Mouse (Mus musculus): Measurements from ENCODE around the gene G6pc3. TPM values are rescaled to one million over a fixed set of nuclear protein-coding genes. Genes with fewer than 3 reads are reported as not detected.

The G6pc3 gene
- total RNA-seq, 2 experiments from 2014 or later, result 58.2 to 59.7 TPM

DNA sequence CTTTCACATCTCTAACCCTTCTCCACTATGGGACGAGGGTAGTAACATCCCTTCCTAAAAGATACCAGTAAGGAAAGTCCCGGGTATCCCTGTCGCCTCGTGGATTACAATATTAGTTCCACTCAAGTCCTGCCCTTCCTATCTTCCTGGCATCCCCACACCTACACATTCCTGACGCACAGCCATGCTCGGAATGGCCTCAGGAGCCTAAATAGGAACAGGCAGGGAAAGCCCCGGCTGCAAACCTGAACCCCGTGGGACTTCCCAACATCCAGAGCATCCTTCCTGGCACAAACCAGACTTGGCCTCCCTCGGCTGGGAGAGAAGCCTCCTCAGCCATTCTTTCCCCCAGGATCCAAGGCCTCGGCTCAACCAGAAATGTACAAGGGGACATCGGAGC is 26.1 kb downstream of the G6pc3 start:
- Histone ChIP-seq H3K27ac (peak overlapping the region; percentile 60), H3K4me3 (peak overlapping the region; percentile 2; the same call in 1 of the 2 replicates)
- TF ChIP-seq CTCF (conservative IDR thresholded peaks at IDR 0.05), result no peak
- DNase-seq (ENCODE audit: low spot score in 2 of 2), result no peak

GRCm38 (mm10) chr11:102216056-102216885 is 26.9 kb downstream of the G6pc3 start:
- no peak for TF ChIP-seq CTCF (conservative IDR thresholded peaks at IDR 0.05)
- Histone ChIP-seq H3K4me3 (peak overlapping the region; percentile 40; the same call in 1 of the 2 replicates), H3K27ac (peak overlapping the region; percentile 60)
- no peak for DNase-seq (ENCODE audit: low spot score in 2 of 2)

GRCm38 (mm10) chr11:102216886-102217240 is 27.4 kb downstream of the G6pc3 start:
- no peak for DNase-seq (ENCODE audit: low spot score in 2 of 2)
- TF ChIP-seq CTCF (conservative IDR thresholded peaks at IDR 0.05), result no peak
- peak overlapping the region; percentile 40 for H3K4me3 ChIP-seq
- peak overlapping the region; percentile 60 for H3K27ac ChIP-seq

DNA sequence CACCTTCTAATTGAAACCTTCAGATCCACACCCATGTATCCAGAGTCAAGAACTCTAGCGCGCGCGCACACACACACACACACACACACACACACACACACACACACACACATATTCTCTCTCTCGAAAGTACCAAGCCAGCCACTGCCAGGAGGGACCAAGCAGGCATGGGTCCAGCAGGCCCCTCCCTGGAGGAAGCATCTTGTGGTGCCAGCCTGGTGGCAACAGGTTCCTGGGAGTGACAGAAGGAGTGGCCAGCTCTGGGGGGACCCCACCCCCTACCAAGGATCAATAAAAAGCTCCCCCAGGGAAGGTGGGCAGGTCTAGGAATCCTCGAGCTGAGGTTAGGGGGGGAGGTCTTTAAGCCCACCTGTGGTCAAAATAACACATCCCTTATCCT is 28.0 kb downstream of the G6pc3 start:
- no peak for TF ChIP-seq CTCF (conservative IDR thresholded peaks at IDR 0.05)
- H3K4me3 ChIP-seq, result peak overlapping the region; percentile 57

GRCm38 (mm10) chr11:102217876-102218430 is 28.5 kb downstream of the G6pc3 start:
- no peak for TF ChIP-seq CTCF (conservative IDR thresholded peaks at IDR 0.05)
- DNase-seq (ENCODE audit: low spot score in 2 of 2), result no peak

More for the DNA sequence above, 28.0 kb downstream of the G6pc3 start:
- H3K27ac ChIP-seq, result peak overlapping the region; percentile 95
- no peak for DNase-seq (ENCODE audit: low spot score in 2 of 2)

DNA sequence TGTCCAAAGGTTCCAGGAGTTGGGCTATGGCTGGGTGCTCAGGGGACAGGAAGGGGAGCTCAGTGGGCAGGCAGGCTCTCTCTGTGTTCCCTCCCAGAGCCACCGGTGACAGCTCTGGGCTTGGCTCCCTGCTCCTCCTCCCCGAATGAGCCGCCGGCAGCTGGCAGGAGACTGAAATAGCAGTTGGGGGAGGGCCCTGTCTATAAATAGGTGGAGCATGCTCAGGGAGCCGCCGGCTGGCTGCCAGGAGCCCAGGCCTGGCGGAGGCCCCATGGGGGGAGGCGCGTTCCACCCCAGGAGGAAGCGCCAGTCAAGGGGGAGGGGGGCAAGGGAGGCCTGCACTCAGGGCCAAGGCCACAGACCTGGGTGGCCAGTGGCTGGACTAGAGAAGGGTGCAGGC is 29.4 kb downstream of the G6pc3 start:
- Histone ChIP-seq H3K4me3 (peak overlapping the region; percentile 57), H3K27ac (peak overlapping the region; percentile 95)
- DNase-seq (ENCODE audit: low spot score in 2 of 2), result peak; percentile 96 to 98
- TF ChIP-seq CTCF (conservative IDR thresholded peaks at IDR 0.05), result peak; percentile 32

More at GRCm38 (mm10) chr11:102217876-102218430, 28.5 kb downstream of the G6pc3 start:
- H3K27ac ChIP-seq, result peak overlapping the region; percentile 95
- H3K4me3 ChIP-seq, result peak overlapping the region; percentile 57

DNA sequence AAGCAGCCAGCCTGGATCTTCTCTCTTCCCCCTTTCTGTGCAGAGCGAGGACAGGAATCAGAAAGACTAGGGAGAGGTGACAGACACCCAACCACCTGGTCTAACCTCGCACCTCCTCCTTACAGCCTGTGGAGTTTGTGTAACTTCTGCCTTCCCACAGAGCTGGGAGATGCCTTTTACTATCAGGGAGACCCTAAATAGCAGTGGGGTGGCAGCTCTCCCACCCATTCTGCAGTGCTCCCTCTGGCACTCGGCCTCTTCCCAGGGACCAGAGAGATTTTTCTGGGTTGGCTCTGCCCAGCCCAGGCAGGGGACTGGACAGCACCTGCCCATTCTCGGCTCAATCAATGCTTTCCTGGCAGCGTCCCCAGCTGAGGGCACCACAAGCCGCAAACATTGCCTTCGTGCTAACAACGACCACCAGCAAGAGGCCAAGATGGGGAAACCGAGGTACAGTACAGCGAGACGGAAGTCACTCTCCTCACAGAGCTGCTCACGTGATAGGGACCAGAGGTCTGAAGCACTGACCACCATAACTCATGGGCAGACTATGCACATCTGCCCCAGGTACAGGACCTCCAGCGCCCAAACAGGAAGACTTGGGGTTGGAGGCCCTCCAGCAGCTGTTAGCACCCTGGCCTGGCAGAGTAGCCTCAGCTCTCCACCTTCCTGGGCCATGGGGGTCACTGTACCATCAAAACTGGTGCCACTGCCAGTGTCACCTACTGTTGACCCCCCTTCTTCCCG is 30.0 kb downstream of the G6pc3 start:
- H3K27ac ChIP-seq, result peak overlapping the region; percentile 95
- peak overlapping the region; percentile 57 for H3K4me3 ChIP-seq
- peak in 1 of 2 experiments; percentile 61 for DNase-seq (ENCODE audit: low spot score in 2 of 2)
- TF ChIP-seq CTCF (conservative IDR thresholded peaks at IDR 0.05), result no peak

DNA sequence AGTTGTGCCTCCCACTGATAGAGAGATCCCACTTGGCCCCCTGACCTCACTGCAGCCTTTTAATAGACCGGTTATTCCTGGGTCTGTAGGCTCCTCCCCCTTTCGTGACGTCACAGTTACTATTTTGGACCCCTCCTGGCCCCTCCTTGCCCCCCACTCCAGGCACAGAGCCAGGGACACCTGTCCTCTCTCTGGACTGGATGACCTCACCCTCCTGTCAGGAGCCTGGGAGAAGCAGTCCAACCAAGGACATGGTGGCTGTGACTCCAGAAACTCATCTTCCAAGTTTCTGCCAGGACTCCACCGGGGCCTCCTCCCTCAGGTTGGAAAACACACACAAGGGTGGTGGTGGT is 30.6 kb downstream of the G6pc3 start:
- Histone ChIP-seq H3K27ac (peak overlapping the region; percentile 95), H3K4me3 (no peak overlapping the region)
- TF ChIP-seq CTCF (conservative IDR thresholded peaks at IDR 0.05), result no peak
- DNase-seq (ENCODE audit: low spot score in 2 of 2), result no peak

DNA sequence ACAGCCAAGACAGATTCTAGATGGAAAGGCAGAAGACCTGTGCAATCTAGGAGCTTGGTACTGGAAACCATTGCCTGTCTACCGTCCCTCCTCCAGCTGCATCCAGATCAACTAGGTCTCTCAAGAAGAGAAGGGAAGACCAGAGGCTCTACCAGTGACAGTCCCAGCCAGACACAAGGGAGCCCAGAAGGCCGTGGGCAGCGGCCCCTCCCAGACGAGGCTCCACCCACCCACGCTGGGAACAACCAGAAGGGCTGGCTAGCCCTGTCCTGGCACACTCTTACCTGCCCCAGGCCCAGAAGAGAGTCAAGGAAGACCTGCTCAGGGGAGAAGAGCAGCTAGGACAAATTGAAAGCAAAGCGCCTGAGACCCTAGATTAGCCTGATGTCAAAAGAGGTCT is 31.0 kb downstream of the G6pc3 start:
- H3K4me3 ChIP-seq, result no peak overlapping the region
- H3K27ac ChIP-seq, result peak overlapping the region; percentile 95; the same call in 1 of the 2 replicates
- TF ChIP-seq CTCF (conservative IDR thresholded peaks at IDR 0.05), result no peak
- no peak for DNase-seq (ENCODE audit: low spot score in 2 of 2)

DNA sequence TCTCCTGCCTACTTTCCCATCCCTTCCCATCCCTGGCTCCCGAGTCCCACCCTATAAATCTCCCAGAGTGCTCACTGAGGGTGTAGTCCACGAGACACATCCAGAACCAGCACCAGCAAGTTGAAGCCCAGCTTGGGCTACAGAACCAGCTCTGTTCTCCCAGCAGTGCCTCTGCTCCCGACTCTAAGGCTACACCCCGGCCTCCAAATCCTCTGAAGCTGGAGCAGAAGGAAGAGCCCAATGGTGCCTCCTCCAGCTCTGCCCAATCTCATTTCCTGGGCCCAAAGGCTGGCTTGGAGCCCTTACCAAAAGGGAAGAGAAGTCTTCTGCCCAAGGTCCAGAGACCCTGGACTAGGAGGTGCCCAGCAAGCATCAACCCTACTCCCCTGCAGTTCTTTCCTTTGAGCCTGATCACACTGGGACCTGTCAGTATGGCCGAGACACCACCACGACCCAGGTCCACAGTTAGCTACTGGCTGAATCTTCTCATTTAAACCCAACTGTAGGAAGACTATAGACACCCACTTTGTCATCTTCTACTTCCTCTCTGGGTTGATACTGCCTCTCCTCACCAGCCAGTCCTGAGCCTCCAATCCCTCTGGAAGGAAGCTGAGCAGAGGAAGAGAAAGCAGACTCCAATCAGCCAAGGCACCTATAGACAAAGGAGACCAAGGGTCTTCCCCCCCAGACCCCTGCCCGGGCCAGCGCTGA is 32.0 kb downstream of the G6pc3 start:
- H3K27ac ChIP-seq, result peak overlapping the region; percentile 95
- no peak for TF ChIP-seq CTCF (conservative IDR thresholded peaks at IDR 0.05)
- DNase-seq (ENCODE audit: low spot score in 2 of 2), result no peak
- no peak overlapping the region for H3K4me3 ChIP-seq

GRCm38 (mm10) chr11:102221954-102222351 is 32.5 kb downstream of the G6pc3 start:
- Histone ChIP-seq H3K4me3 (no peak overlapping the region), H3K27ac (peak overlapping the region; percentile 95)
- no peak for TF ChIP-seq CTCF (conservative IDR thresholded peaks at IDR 0.05)
- DNase-seq (ENCODE audit: low spot score in 2 of 2), result no peak

DNA sequence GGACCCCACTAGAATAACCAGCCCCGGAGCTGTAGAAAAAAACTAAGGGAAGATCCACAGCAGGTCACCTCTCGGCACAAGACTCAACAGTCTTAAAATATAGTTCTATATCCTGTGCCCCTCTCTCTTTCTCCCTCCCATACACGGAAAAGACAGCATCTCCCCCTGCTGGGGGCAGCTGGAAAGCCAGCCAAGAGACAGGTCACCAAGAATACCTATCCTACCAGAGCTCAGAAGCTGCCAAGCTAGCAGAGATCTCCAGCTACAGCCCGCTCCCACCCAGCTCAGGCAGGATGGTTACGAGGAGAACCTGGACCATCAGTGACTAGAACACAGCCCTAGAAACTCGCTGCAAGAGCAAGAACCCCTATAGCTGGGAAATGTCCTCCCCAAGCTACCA is 33.7 kb downstream of the G6pc3 start:
- TF ChIP-seq CTCF (conservative IDR thresholded peaks at IDR 0.05), result peak; percentile 76
- DNase-seq (ENCODE audit: low spot score in 2 of 2), result no peak
- H3K4me3 ChIP-seq, result no peak overlapping the region
- 0 out of 2 replicates have a peak overlapping the region, but pooled peaks have one; percentile 10 for H3K27ac ChIP-seq

All from layer of hippocampus, adult 2 months (tissue).